Mouse (Mus musculus): ENCODE results near the gene Prpf6.

The Prpf6 gene

GRCm38 (mm10) chr2:181579681-181580080 lies 12.0 kb upstream of the Prpf6 start:
- no peak for DNase-seq (ENCODE audit: low spot score)

GRCm38 (mm10) chr2:181580131-181580772 lies 11.4 kb upstream of the Prpf6 start:
- no peak for DNase-seq (ENCODE audit: low spot score)

- peak; percentile 89 for DNase-seq (ENCODE audit: low spot score)
Measured at GRCm38 (mm10) chr2:181581016-181581401, 10.7 kb upstream of the Prpf6 start.

DNA sequence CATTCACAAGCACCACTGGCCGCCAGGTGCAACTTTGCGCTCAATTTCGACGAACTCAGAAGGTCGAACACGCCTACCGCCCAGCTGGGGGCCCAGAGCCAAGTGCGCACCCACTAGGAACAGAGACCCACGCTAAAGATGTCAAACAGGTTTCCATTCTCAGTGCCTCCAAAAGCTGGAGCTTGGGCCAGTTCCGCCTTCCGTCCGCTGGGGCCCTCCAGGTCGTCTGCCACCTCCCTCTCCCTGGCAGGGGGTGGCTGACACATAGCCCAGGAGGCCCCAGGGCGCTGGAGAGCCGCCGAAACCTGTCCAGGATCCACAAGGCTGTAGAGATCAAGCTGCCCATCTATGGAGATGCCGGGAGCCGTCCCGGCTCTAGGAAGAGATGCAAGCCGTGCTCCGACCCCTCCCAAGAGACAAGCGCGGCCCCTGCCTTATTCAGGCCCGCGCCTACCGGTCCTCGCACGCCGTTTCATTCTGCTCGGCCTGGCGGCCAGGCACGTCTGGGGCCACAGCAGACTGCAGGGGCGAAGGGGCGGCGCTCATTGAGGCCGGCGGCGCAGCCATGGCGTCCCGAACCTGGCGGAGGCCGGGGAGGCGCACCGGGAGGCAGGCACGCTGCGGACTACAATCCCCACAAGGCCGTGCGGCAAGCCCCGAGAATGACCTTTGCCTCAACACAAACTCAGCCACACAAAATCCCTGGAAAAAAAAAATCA lies 10.1 kb upstream of the Prpf6 start:
- peak; percentile 73 for DNase-seq (ENCODE audit: low spot score)

GRCm38 (mm10) chr2:181582358-181582757 lies 9.3 kb upstream of the Prpf6 start:
- DNase-seq (ENCODE audit: low spot score) = no peak

- DNase-seq (ENCODE audit: low spot score) = no peak
Measured at GRCm38 (mm10) chr2:181582939-181583338, 8.7 kb upstream of the Prpf6 start.

DNA sequence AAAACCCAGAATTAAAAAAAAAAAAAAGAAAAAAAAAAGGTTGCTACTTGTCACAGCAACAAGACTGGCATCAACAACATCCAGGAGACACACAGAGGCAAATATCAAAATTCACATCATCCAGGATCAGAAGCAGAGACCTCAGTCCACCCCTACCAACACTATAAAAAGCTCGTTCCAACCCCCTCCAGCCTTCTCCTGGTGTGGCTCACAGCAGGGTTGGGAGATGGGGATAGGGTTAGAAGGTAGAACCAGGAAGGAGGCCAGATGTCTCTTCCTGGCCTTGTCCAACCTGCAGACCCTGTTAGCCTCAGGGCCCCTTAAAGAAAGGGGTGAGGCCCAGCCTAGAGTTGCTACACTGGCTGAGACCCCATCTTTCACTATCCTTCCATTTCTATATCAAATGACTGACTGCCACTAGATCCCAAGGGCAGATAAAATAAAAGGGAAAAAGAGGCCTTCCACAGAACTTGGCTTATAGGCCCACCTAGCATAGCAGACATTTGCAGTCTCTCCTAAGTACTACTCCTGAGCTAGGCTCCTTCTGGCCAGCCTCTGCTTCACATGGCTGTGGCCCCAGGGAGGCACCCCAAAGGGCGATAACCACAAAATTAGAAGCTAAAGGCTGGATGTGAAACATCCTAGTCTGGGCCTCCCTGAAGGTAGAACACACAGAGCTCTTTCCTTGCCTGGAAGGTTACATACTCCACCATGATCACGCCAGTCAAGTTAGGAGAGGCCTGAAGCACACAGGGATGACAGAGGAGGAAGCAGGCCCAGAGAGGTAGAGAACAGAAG lies 8.0 kb upstream of the Prpf6 start:
- no peak for DNase-seq (ENCODE audit: low spot score)

DNA sequence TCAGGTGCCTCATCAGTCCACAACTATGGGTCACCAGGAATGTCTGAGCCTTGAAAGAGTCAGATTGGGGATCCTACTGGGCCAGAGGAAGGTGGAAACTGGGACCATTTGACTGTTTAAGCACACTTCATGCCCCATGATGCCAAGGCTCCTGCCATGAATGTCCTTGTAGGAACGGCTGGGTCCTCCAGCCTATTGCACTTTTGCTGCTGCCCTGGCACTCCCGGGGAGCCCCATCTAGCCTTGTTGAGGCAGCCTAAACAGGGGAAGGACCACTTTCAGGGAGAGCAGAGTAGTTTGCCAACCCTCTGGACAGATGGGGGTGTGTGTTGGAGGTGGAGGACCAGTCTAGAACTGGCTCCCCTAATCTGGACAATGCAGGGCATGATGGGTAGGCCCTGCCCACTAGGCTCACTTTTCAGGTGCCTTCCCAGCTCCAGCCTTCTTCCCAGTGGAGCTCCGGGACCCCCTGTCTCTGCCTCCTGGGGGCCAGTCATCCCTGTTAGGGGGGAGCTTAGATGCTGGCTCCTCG lies 7.2 kb upstream of the Prpf6 start, which contains the start of gene Uckl1:
TSS of gene Uckl1 (minus strand) at position 482 of the 532 bp plus-strand sequence.
- DNase-seq (ENCODE audit: low spot score) = no peak

DNA sequence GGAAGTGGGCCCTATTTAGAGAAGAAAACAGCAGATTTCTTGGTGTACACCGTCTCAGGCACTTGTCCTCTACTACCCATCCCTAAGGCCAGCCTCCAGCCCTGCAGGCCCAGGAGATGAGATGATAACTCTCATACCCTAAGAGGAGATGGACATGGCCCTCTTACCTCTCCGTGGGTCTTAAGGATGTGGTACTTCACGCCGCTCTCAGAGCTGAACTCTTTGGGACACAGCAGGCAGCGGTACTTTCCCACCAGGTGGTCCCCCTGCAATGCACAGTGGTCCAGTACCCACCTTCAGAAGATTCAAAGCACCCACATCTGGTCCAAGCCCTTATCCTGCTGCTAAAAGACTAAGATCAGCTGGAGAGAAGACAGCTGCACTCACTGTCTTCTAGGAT lies 6.2 kb upstream of the Prpf6 start:
- no peak for DNase-seq (ENCODE audit: low spot score)

- DNase-seq (ENCODE audit: low spot score) = no peak
Measured at GRCm38 (mm10) chr2:181586124-181586523, 5.5 kb upstream of the Prpf6 start.

- no peak for DNase-seq (ENCODE audit: low spot score)
Measured at GRCm38 (mm10) chr2:181587796-181588195, 3.9 kb upstream of the Prpf6 start.

DNA sequence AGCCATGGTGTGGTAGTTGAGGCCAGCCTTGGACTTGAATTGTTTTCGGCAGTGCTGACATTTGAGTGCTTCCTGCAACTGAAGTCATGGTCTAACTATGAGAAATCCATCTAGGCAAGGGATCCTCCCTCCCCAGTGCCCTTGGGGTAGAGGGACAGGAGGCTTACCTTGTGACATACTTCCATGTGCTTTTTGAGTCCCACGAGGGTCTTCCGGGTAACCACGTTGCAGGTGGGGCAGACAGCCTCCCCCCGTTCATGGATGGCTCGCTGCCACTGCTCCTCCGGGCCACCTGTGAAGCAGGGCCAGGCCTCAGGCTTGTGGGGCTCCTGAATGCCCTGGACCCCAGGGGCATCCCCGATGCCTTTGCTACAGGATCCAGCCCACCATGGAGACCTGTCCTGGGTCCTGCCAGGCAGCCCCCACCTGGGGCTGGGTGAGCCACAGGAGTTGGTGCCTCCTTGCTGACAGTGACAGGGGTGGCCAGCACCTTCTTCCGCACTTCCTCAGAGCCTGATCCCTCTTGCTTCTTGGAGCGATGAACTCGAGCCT lies 3.4 kb upstream of the Prpf6 start:
- DNase-seq (ENCODE audit: low spot score) = no peak

DNA sequence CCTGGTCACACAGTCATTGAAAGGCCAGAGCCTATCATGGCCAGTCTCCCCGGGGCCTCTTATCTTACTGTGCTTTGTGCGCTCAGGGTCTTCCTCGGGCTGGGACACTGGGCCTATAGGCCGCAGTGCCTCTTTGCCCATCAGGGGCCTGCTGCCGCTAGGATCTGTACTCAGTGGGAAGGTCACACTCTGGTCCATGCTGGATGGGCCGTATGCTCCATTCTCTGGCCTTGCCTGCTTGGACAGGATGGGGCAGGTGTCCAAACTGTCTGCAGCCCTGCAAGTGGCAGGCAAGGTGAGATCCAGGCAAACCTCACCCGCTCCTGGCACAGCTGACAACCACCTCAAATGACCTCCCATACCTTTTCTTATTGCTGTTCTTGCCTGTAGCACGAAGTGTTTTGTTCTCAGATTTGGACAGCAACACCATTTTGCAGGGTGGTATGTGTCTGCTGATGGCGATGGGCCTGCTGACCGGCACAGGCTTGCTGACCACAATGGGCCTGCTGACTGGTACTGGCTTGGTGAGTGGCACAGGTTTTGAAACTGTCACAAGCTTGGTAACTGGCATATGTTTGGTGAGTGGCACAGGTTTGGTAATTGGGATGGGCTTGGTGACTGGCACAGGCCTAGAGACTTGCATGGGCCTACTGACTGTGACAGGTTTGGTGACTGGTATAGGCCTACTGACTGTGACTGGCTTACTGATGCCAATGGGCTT lies 2.5 kb upstream of the Prpf6 start:
- no peak for DNase-seq (ENCODE audit: low spot score)

GRCm38 (mm10) chr2:181589732-181590105 lies 1.9 kb upstream of the Prpf6 start:
- DNase-seq (ENCODE audit: low spot score) = no peak

DNA sequence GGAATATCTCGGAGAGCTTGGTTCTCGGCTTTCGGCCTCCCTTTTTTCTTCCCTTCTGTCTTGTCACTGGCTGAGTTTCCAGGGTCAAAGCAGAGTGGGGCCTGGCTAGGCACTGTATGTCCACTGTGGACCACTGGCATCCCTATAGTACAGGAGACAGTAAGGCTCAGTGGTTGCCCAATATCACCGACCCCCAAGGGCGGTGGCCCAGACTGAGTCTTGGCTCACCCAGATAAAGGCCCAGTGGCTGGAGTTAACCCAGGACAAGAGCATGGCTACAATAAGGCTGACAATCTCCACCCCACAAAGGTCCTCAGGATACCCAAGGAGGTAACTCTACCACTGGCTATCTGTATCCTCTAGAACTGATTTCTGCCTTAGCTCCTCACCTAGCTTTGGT lies 1.2 kb upstream of the Prpf6 start:
- DNase-seq (ENCODE audit: low spot score) = no peak

DNA sequence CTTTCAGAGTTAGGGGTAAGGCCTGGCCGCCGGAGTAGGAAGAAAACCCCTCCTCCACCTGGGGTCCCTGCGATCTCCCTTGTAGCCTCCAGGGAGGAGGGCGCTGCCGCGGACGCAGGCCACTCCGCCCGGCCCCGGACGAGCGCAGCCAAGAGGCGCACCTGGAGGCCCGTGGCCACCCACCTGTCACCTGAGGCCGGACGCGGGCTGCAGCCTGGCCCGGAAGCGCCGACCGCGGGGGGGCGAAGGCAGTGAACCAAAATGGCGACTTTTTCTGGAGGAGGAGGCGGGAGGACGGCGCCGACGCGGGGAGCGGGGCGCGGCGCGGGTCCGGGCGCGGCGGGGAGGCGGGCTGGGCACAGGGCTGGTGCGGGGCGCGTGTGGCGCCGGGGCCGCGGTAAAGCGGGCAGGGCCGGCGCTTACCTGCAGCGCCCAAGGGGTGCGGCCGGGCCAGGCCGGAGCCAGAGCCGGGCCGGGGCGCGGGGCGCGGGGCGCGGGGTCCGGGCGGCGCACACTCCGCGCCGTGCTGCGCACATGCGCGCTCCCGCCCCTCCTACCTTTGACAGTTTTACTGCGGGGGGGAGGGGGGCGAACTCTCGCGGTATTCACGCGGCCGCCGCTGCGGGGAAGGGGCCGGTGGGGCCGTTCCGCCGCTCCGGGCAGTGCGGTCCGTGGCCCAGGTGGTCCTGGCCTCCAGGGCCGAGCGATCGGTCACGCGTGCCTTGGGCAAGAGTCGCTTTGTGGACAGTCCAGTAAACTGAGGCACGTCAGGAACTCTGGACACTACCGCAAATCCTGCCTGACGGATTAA lies 768 bp downstream of the Prpf6 start, which contains the start of gene Zfp512b:
TSS of gene Zfp512b (minus strand) at position 573 of the 811 bp plus-strand sequence.
- peak; percentile 63 for DNase-seq (ENCODE audit: low spot score)

DNA sequence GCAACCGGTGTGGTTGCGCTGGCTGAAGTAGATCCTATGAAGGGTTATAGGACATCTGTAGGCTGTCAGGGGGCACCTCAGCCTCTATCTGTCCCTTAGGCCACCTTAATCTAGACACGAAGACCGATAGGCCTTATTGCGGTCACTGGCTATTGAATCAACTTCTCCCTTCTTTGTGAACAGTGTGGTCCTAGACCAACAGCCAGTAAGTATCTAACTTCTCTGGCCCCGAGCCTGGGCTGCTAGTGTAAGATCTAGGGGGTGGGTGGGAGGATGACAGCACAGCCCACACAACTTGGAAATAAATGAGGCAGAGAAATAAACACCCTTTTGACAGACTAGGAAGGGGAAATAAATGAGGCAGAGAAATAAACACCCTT lies 1.4 kb downstream of the Prpf6 start:
- DNase-seq (ENCODE audit: low spot score) = no peak

DNA sequence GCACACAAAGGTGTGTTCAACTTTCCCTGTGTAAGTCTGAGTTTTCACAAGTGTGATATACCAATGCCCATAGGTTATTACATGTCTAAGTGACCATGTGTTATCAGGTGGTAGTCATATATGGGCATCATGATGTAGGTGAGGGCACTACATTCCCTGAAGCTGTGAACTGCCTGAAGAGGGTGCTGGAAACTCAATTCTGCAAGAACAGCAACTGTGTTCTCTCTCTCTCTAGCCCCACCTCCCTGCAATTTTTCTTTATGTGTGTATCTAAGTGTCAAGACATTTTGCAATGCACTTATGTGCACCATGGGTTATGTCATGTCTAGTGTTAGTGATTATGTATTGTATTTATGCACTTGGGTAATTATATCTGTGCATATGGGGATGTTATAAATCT lies 2.3 kb downstream of the Prpf6 start:
- no peak for DNase-seq (ENCODE audit: low spot score)

GRCm38 (mm10) chr2:181594946-181595696 lies 3.5 kb downstream of the Prpf6 start:
- peak; percentile 52 for DNase-seq (ENCODE audit: low spot score)
